Mouse (Mus musculus) midbrain, embryonic 10.5 days (tissue): ENCODE data around the gene Hdac7. TPM values are rescaled to one million over a fixed set of nuclear protein-coding genes. Genes with fewer than 3 reads are reported as not detected.
A peak's percentile ranks its signal among the peaks of the same experiment; 100 is the strongest.

Experiments
- DNase-seq: peaks from one replicate; pipeline ENCODE4 v3.0.0-alpha.2; 2017; ENCODE audit warnings: low spot score
- H3K27ac ChIP-seq: fragments of 300-500 bp; sonication (generic); replicated peaks from 2 replicates; pipeline ENCODE4 v1.5.1; 2016; ENCODE audit warnings: mild to moderate bottlenecking
- H3K27me3 ChIP-seq: fragments of 300-500 bp; sonication (generic); 2 replicates; pipeline ENCODE4 v1.6.1; 2016; ENCODE audit warnings: low read depth, mild to moderate bottlenecking; ENCODE audit not compliant: poor library complexity, severe bottlenecking
- H3K36me3 ChIP-seq: fragments of 300-500 bp; sonication (generic); 2 replicates; pipeline ENCODE4 v1.6.1; 2016; ENCODE audit warnings: mild to moderate bottlenecking, moderate library complexity
- H3K4me1 ChIP-seq: fragments of 300-500 bp; sonication (generic); 2 replicates; pipeline ENCODE4 v1.6.1; 2016
- H3K4me3 ChIP-seq: fragments of 300-500 bp; sonication (generic); 2 replicates; pipeline ENCODE4 v1.5.1; 2016; ENCODE audit warnings: mild to moderate bottlenecking, moderate library complexity
- H3K9me3 ChIP-seq: fragments of 300-500 bp; sonication (generic); replicated peaks from 2 replicates; pipeline ENCODE4 v1.6.1; 2016; ENCODE audit warnings: mild to moderate bottlenecking
- WGBS: fragments of 180-500 bp; shearing (Covaris S2); methylation state at CpG from one replicate; pipeline ENCODE4 v1.1.7; 2016; 5-methylcytosine and 5-hydroxymethylcytosine counted together
- polyA plus RNA-seq: library from polyadenylated mRNA; unstranded; fragments of >200 nt; fragmentation: Nextera tagmentation; extraction: Ambion mirVana; gene quantifications from 2 replicates; pipeline ENCODE4 v1.2.1, GENCODE M21; 2016

Hdac7 gene
- polyA plus RNA-seq, 1 experiment from 2014 or later = 23.9 TPM

- H3K27me3 ChIP-seq = no peaks in the 10 kb centered on the region
- no peak overlapping the region for H3K27ac ChIP-seq
- H3K36me3 ChIP-seq = no peaks in the 10 kb centered on the region
- H3K4me3 ChIP-seq = no peak overlapping the region
- no peaks in the 10 kb centered on the region for H3K9me3 ChIP-seq
- peak; percentile 39 for DNase-seq
- 21% methylated on average over 2 of the region's 2 CpGs for WGBS
- peaks cover 4% of the 10 kb centered on the region; the same call in 1 of the 2 replicates for H3K4me1 ChIP-seq
Measured at GRCm38 (mm10) chr15:97850441-97850840, 6.1 kb upstream of the Hdac7 start.

- WGBS = 8% methylated on average over 19 of the region's 19 CpGs
- peak overlapping the region; percentile 51 for H3K4me3 ChIP-seq
- no peaks in the 10 kb centered on the region for H3K36me3 ChIP-seq
- no peaks in the 10 kb centered on the region for H3K9me3 ChIP-seq
- DNase-seq = peak; percentile 84
- H3K27ac ChIP-seq = peak overlapping the region; percentile 66
- H3K4me1 ChIP-seq = peaks cover 4% of the 10 kb centered on the region; the same call in 1 of the 2 replicates
- no peaks in the 10 kb centered on the region; the same call in 1 of the 2 replicates for H3K27me3 ChIP-seq
Measured at GRCm38 (mm10) chr15:97849116-97849911, 5.0 kb upstream of the Hdac7 start.

GRCm38 (mm10) chr15:97847866-97848265, 3.6 kb upstream of the Hdac7 start:
- DNase-seq = no peak
- WGBS = 92% methylated on average over 2 of the region's 2 CpGs

GRCm38 (mm10) chr15:97847285-97847684, 3.0 kb upstream of the Hdac7 start:
- Histone ChIP-seq H3K4me3 (no peak overlapping the region), H3K9me3 (no peaks in the 10 kb centered on the region), H3K27ac (no peak overlapping the region), H3K27me3 (no peaks in the 10 kb centered on the region; the same call in 1 of the 2 replicates), H3K36me3 (no peaks in the 10 kb centered on the region), H3K4me1 (peaks cover 4% of the 10 kb centered on the region; the same call in 1 of the 2 replicates)
- DNase-seq = no peak
- 87% methylated on average over 4 of the region's 4 CpGs for WGBS

More at GRCm38 (mm10) chr15:97847866-97848265, 3.6 kb upstream of the Hdac7 start:
- Histone ChIP-seq H3K36me3 (no peaks in the 10 kb centered on the region), H3K9me3 (no peaks in the 10 kb centered on the region), H3K4me1 (peaks cover 4% of the 10 kb centered on the region; the same call in 1 of the 2 replicates), H3K27me3 (no peaks in the 10 kb centered on the region; the same call in 1 of the 2 replicates), H3K27ac (no peak overlapping the region), H3K4me3 (no peak overlapping the region)

GRCm38 (mm10) chr15:97846121-97846882, 2.0 kb upstream of the Hdac7 start:
- Histone ChIP-seq H3K27ac (no peak overlapping the region), H3K4me3 (no peak overlapping the region), H3K36me3 (no peaks in the 10 kb centered on the region), H3K9me3 (no peaks in the 10 kb centered on the region), H3K4me1 (peaks cover 4% of the 10 kb centered on the region; the same call in 1 of the 2 replicates), H3K27me3 (no peaks in the 10 kb centered on the region; the same call in 1 of the 2 replicates)
- DNase-seq = no peak
- 92% methylated on average over 11 of the region's 11 CpGs for WGBS

- no peak for DNase-seq
- no peaks in the 10 kb centered on the region; the same call in 1 of the 2 replicates for H3K27me3 ChIP-seq
- H3K9me3 ChIP-seq = no peaks in the 10 kb centered on the region
- 79% methylated on average over 7 of the region's 7 CpGs for WGBS
- peaks cover 16% of the 10 kb centered on the region for H3K4me1 ChIP-seq
- H3K36me3 ChIP-seq = no peaks in the 10 kb centered on the region
- H3K4me3 ChIP-seq = no peak overlapping the region
- H3K27ac ChIP-seq = no peak overlapping the region
Measured at GRCm38 (mm10) chr15:97843247-97843651, 1.1 kb downstream of the Hdac7 start.

- Histone ChIP-seq H3K9me3 (no peaks in the 10 kb centered on the region), H3K36me3 (no peaks in the 10 kb centered on the region)
- 92% methylated on average over 6 of the region's 6 CpGs for WGBS
Measured at GRCm38 (mm10) chr15:97842058-97842457, 2.2 kb downstream of the Hdac7 start.

GRCm38 (mm10) chr15:97841383-97841782, 2.9 kb downstream of the Hdac7 start:
- WGBS = 92% methylated on average over 6 of the region's 6 CpGs
- DNase-seq = no peak
- H3K9me3 ChIP-seq = no peaks in the 10 kb centered on the region
- peaks cover 4% of the 10 kb centered on the region; the same call in 1 of the 2 replicates for H3K27me3 ChIP-seq
- peaks cover 31% of the 10 kb centered on the region for H3K4me1 ChIP-seq
- no peak overlapping the region for H3K27ac ChIP-seq
- H3K36me3 ChIP-seq = no peaks in the 10 kb centered on the region
- H3K4me3 ChIP-seq = no peak overlapping the region

More at GRCm38 (mm10) chr15:97842058-97842457, 2.2 kb downstream of the Hdac7 start:
- Histone ChIP-seq H3K4me1 (peaks cover 27% of the 10 kb centered on the region), H3K27me3 (no peaks in the 10 kb centered on the region; the same call in 1 of the 2 replicates), H3K4me3 (no peak overlapping the region), H3K27ac (no peak overlapping the region)
- DNase-seq = no peak

- Histone ChIP-seq H3K4me3 (no peak overlapping the region), H3K36me3 (no peaks in the 10 kb centered on the region), H3K27ac (no peak overlapping the region), H3K9me3 (no peaks in the 10 kb centered on the region), H3K4me1 (peaks cover 36% of the 10 kb centered on the region), H3K27me3 (peaks cover 7% of the 10 kb centered on the region; the same call in 1 of the 2 replicates)
- no peak for DNase-seq
- 91% methylated on average over 1 of the region's 1 CpGs for WGBS
Measured at GRCm38 (mm10) chr15:97840781-97841180, 3.5 kb downstream of the Hdac7 start.

- Histone ChIP-seq H3K36me3 (no peaks in the 10 kb centered on the region), H3K9me3 (no peaks in the 10 kb centered on the region), H3K27ac (0 out of 2 replicates have a peak overlapping the region, but pooled peaks have one; percentile 38), H3K4me1 (peaks cover 36% of the 10 kb centered on the region), H3K27me3 (peaks cover 7% of the 10 kb centered on the region; the same call in 1 of the 2 replicates), H3K4me3 (no peak overlapping the region)
- 40% methylated on average over 3 of the region's 3 CpGs for WGBS
- peak; percentile 33 for DNase-seq
Measured at GRCm38 (mm10) chr15:97839991-97840455, 4.3 kb downstream of the Hdac7 start.

- H3K27ac ChIP-seq = no peak overlapping the region
- DNase-seq = no peak
- 65% methylated on average over 4 of the region's 4 CpGs for WGBS
Measured at GRCm38 (mm10) chr15:97839473-97839872, 4.8 kb downstream of the Hdac7 start.

GRCm38 (mm10) chr15:97839012-97839411, 5.3 kb downstream of the Hdac7 start:
- 88% methylated on average over 2 of the region's 2 CpGs for WGBS
- Histone ChIP-seq H3K27ac (no peak overlapping the region), H3K4me3 (no peak overlapping the region), H3K27me3 (peaks cover 10% of the 10 kb centered on the region), H3K36me3 (no peaks in the 10 kb centered on the region), H3K4me1 (peaks cover 36% of the 10 kb centered on the region), H3K9me3 (no peaks in the 10 kb centered on the region)
- DNase-seq = no peak

More at GRCm38 (mm10) chr15:97839473-97839872, 4.8 kb downstream of the Hdac7 start:
- Histone ChIP-seq H3K27me3 (0 out of 2 replicates have a peak, but pooled peaks cover 7% of the 10 kb centered on the region), H3K4me1 (peaks cover 36% of the 10 kb centered on the region), H3K4me3 (no peak overlapping the region), H3K9me3 (no peaks in the 10 kb centered on the region), H3K36me3 (no peaks in the 10 kb centered on the region)
